Mouse (Mus musculus): Measurements from ENCODE around the gene Extl2.

DNA sequence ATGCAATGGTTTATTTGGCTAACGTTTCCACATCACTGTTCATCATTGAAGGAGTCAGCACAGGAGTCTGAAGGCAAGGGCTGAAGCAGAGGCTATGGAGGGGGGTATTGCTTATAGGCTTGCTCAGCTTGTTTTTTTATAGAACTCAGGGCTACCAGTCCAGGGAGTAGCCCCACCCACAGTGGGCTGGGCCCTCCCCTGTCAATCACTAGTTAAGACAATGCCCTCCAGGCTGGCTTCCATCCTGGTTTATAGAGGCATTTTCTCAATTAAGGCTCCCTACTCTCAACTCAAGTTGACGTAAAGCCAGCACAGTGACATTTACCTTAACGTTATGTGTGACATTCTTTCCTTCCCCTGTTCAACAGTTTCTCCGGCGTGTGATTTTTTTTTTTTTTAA, 17.4 kb downstream of the Extl2 start:
- TF ChIP-seq POLR2A (IDR thresholded peaks at IDR 0.05; ENCODE audit: control insufficient read depth, extremely low read depth, insufficient read depth, low read length, poor library complexity) = no peak
- TF ChIP-seq CTCF (IDR thresholded peaks at IDR 0.05; ENCODE audit: borderline replicate concordance, control insufficient read depth, extremely low read depth, insufficient read depth, low read length, poor library complexity) = no peak
